Comparison of ENCODE assay signal across 1 mouse cellular context in the genomic region with DNA sequence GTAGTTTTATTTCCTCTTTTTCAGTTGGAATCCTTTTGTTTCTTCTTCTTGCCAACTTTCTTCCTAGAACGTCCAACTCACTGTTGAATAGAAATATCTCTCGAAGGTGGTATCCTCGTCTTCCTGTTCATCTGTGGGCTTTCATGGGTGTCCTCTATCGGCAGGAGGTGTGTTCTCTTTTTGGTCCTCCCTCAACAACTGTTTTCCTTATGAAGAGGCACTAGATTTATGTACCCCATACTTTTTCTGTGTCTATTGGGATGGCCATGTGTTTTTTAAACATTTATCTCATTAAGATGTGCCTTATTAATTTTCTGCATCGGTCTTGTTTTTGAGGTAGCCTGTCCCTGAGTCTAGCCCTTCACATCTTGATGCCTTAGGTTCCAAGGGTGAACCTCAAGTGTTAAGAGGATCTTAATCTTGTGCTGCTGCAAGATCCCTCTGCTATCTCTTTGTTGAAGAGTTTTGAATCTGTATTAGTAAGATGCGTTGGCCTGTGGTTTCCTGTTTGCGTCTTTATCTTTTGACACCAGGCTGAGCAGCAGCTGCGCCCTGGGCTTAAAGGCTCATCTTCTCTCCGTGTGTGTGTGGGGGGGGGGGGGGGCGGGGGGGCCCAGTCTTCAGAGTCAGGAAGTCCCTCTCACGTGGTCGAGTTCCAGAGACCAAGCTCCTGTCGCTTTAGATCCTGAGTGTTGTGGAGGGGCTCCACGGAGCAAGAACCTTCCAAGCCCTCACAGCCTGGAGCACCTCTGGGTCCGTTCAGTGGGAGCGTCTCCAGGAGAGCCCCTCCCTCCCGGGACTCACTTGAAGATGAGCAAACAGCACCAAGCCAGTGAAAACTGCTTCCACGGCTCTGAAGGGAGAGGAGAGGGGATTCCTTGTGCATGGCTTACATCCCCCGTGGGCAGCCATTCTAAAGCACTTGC.
TF ChIP-seq lines count a peak whose summit lies in the region.

No protein-coding gene starts in this region.

TF ChIP-seq in MEL, 35 proteins besides CTCF, POLR2A, EP300 and RAD21 (continued from another document):
- no peak for TF ChIP-seq GABPA (IDR thresholded peaks at IDR 0.05; ENCODE audit: low read depth, low read length)
- 0 out of 4 replicates have a peak, but pooled peaks of 1 of the 2 experiments have one; percentile 20 for TF ChIP-seq USF2 (IDR thresholded peaks at IDR 0.05; ENCODE audit: borderline replicate concordance in 1 of 2, insufficient read depth in 1 of 2, low read depth in 1 of 2, low read length in 2 of 2)
- TF ChIP-seq ZMIZ1 (IDR thresholded peaks at IDR 0.05; ENCODE audit: low read depth, low read length), result no peak
- TF ChIP-seq MYB (IDR thresholded peaks at IDR 0.05; ENCODE audit: low read depth, low read length), result peak; percentile 66; the same call in 1 of the 2 replicates
- no peak for TF ChIP-seq E2F4 (IDR thresholded peaks at IDR 0.05; ENCODE audit: borderline replicate concordance, low read depth, low read length)
